26 mouse cellular contexts compared by ENCODE assay signal in genomic region chr9:59951943-59952342, GRCm38 (mm10). TPM values are rescaled to one million over a fixed set of nuclear protein-coding genes. Genes with fewer than 3 reads are reported as not detected.
DNase-seq lines count a peak whose midpoint lies in the region; ATAC-seq and TF ChIP-seq lines count a peak whose summit lies in the region.
"Had no signal": no experiment of that assay in that cellular context is flagged by ENCODE, and none has a peak within 500 bp of the region (broad histone marks: within the 10 kb centered on the region; RNA-seq: fewer than 3 reads in every experiment).

No protein-coding gene starts in this region.

- H3K9me3 ChIP-seq in kidney, postnatal 0 days (replicated peaks; ENCODE audit: low read length): no peaks in the 10 kb centered on the region
- no peaks in the 10 kb centered on the region for H3K9me3 ChIP-seq in stomach, embryonic 15.5 days
- H3K9me3 ChIP-seq in forebrain, embryonic 10.5 days: no peaks in the 10 kb centered on the region
- H3K9me3 ChIP-seq: embryonic facial prominence, embryonic 12.5 days; embryonic facial prominence, embryonic 15.5 days; forebrain, embryonic 13.5 days; heart, embryonic 10.5 days; heart, embryonic 13.5 days had no signal

- peak; percentile 30; the same call in 1 of the 2 replicates for ATAC-seq in kidney, postnatal 0 days (replicated peaks; ENCODE audit: low FRiP score, low read depth)
- 0 out of 2 replicates have a peak, but pooled peaks have one; percentile 40 for ATAC-seq in stomach, embryonic 15.5 days (ENCODE audit: insufficient read depth, low FRiP score, low read depth)
- ATAC-seq: activated CD4-positive, CD25-positive, alpha-beta regulatory T cell, adult 4 months; forebrain, embryonic 13.5 days; forebrain, embryonic 16.5 days had no signal

- no peak overlapping the region for H3K9ac ChIP-seq in kidney, postnatal 0 days (ENCODE audit: low read depth, low read length)
- no peak overlapping the region for H3K9ac ChIP-seq in stomach, embryonic 15.5 days
- H3K9ac ChIP-seq: embryonic facial prominence, embryonic 12.5 days; embryonic facial prominence, embryonic 15.5 days; forebrain, embryonic 13.5 days; heart, embryonic 13.5 days; hindbrain, embryonic 14.5 days had no signal

- 61% methylated on average over 4 of the region's 4 CpGs for WGBS in kidney, postnatal 0 days
- 53% methylated on average over 4 of the region's 4 CpGs for WGBS in stomach, embryonic 15.5 days
- 94% methylated on average over 4 of the region's 4 CpGs for WGBS in forebrain, embryonic 10.5 days

- no peak for DNase-seq in kidney, postnatal 0 days (ENCODE audit: low spot score)
- no peak for DNase-seq in kidney, postnatal 10 days
- peak; percentile 9 to 45 for DNase-seq in urinary bladder, postnatal 4 days (ENCODE audit: low spot score in 2 of 2)
- no peak for DNase-seq in urinary bladder, adult 2 months (ENCODE audit: low spot score)
- no peak for DNase-seq in cerebellum, adult 9-11 months
- DNase-seq in cerebellum, adult 9-10 months: no peak
- no peak for DNase-seq in forebrain, embryonic 10.5 days (ENCODE audit: extremely low spot score, low spot score)
- DNase-seq: cerebellum, adult 11-12 months; cerebellum, adult 8-10 months; cerebellum, postnatal 25 days; gastrocnemius, postnatal 10 days; gastrocnemius, postnatal 36 days; heart, postnatal 14 days; heart, postnatal 4 days had no signal

- no peak overlapping the region for H3K4me3 ChIP-seq in kidney, postnatal 0 days (replicated peaks; ENCODE audit: low read depth, low read length)
- H3K4me3 ChIP-seq in stomach, embryonic 15.5 days (replicated peaks): no peak overlapping the region
- H3K4me3 ChIP-seq in forebrain, embryonic 10.5 days: no peak overlapping the region
- H3K4me3 ChIP-seq: embryonic facial prominence, embryonic 12.5 days; embryonic facial prominence, embryonic 15.5 days; forebrain, embryonic 13.5 days; heart, adult 2 months; heart, embryonic 10.5 days; heart, embryonic 13.5 days had no signal

- H3K27me3 ChIP-seq in kidney, postnatal 0 days (ENCODE audit: insufficient read depth, low read length): no peaks in the 10 kb centered on the region
- no peaks in the 10 kb centered on the region for H3K27me3 ChIP-seq in stomach, embryonic 15.5 days (replicated peaks)
- no peaks in the 10 kb centered on the region for H3K27me3 ChIP-seq in forebrain, embryonic 10.5 days (ENCODE audit: poor library complexity, severe bottlenecking)
- H3K27me3 ChIP-seq: embryonic facial prominence, embryonic 12.5 days; embryonic facial prominence, embryonic 15.5 days; forebrain, embryonic 13.5 days had no signal

- no peak overlapping the region for H3K4me2 ChIP-seq in kidney, postnatal 0 days (ENCODE audit: low read length)
- no peak overlapping the region for H3K4me2 ChIP-seq in stomach, embryonic 15.5 days
- H3K4me2 ChIP-seq: embryonic facial prominence, embryonic 12.5 days; embryonic facial prominence, embryonic 15.5 days; forebrain, embryonic 13.5 days; heart, embryonic 13.5 days; hindbrain, embryonic 14.5 days had no signal

- no peaks in the 10 kb centered on the region for H3K4me1 ChIP-seq in kidney, postnatal 0 days (replicated peaks; ENCODE audit: insufficient read depth, low read length)
- H3K4me1 ChIP-seq in stomach, embryonic 15.5 days: peaks cover 9% of the 10 kb centered on the region; the same call in 1 of the 2 replicates
- H3K4me1 ChIP-seq in forebrain, embryonic 10.5 days: peaks cover 30% of the 10 kb centered on the region
- H3K4me1 ChIP-seq: forebrain, embryonic 13.5 days had no signal

- no peak for TF ChIP-seq CTCF in kidney, postnatal 0 days (IDR thresholded peaks at IDR 0.05; ENCODE audit: low read depth)

- H3K27ac ChIP-seq in kidney, postnatal 0 days: no peak overlapping the region
- 0 out of 2 replicates have a peak overlapping the region, but pooled peaks have one; percentile 16 for H3K27ac ChIP-seq in stomach, embryonic 15.5 days
- H3K27ac ChIP-seq in forebrain, embryonic 10.5 days: no peak overlapping the region
- H3K27ac ChIP-seq: embryonic facial prominence, embryonic 12.5 days; embryonic facial prominence, embryonic 15.5 days; forebrain, embryonic 13.5 days; heart, adult 2 months; heart, embryonic 13.5 days; hindbrain, embryonic 14.5 days had no signal

- H3K36me3 ChIP-seq in kidney, postnatal 0 days (ENCODE audit: insufficient read depth, low read length): no peaks in the 10 kb centered on the region
- no peaks in the 10 kb centered on the region for H3K36me3 ChIP-seq in stomach, embryonic 15.5 days
- no peaks in the 10 kb centered on the region for H3K36me3 ChIP-seq in forebrain, embryonic 10.5 days (replicated peaks)
- H3K36me3 ChIP-seq: embryonic facial prominence, embryonic 12.5 days; embryonic facial prominence, embryonic 15.5 days; heart, embryonic 10.5 days; heart, embryonic 13.5 days had no signal

RNA-seq across cellular contexts. Expression of gene Nr2e3, which starts 8.5 kb away (rescaled TPM):
- polyA plus RNA-seq in kidney, postnatal 0 days (2015; fragmentation: Nextera tagmentation; extraction: Ambion mirVana): 0.17 TPM in 1 of 2 replicates, not detected in the other
- 0.07 and 0.09 TPM in 2 replicates for polyA plus RNA-seq in urinary bladder, adult 2 months (2012; rRNA removed)
- 1.5 and 2.0 TPM in 2 replicates for polyA plus RNA-seq in stomach, embryonic 15.5 days (2015; fragmentation: Nextera tagmentation; extraction: Ambion mirVana)
- not detected in 2 replicates for polyA plus RNA-seq in forebrain, embryonic 10.5 days (2016; fragmentation: Nextera tagmentation; extraction: Ambion mirVana)
- polyA plus RNA-seq: activated CD4-positive, CD25-positive, alpha-beta regulatory T cell, adult 4 months; forebrain, embryonic 13.5 days; forebrain, embryonic 16.5 days; heart, adult 2 months; heart, embryonic 13.5 days; heart, embryonic 16.5 days; hindbrain, embryonic 11.5 days; hindbrain, embryonic 14.5 days had no signal

Comparison
In these comparisons a context has a peak if more than half of its experiments do, and no peak if none do; other contexts are left out.
1. DNase-seq: peak in urinary bladder, postnatal 4 days (2 of 2); none in kidney, postnatal 0 days (single experiment), kidney, postnatal 10 days (single experiment), urinary bladder, adult 2 months (single experiment), cerebellum, adult 9-11 months (single experiment), cerebellum, adult 9-10 months (single experiment) and forebrain, embryonic 10.5 days (single experiment).